Mouse (Mus musculus): ENCODE measurements around the gene Dnajb12. TPM values are rescaled to one million over a fixed set of nuclear protein-coding genes. Genes with fewer than 3 reads are reported as not detected.

Dnajb12 gene
- polyA plus RNA-seq, 1 experiment from 2014 or later, result 29.8 TPM

GRCm38 (mm10) chr10:59920810-59921681 is 41.7 kb downstream of the Dnajb12 start:
- peak; percentile 51; the same call in 1 of the 2 replicates for ATAC-seq (ENCODE audit: insufficient number of reproducible peaks, insufficient read depth, low FRiP score, low read depth)

GRCm38 (mm10) chr10:59923493-59923892 is 44.1 kb downstream of the Dnajb12 start:
- ATAC-seq (ENCODE audit: insufficient number of reproducible peaks, insufficient read depth, low FRiP score, low read depth), result no peak
- H3K4me1 ChIP-seq (ENCODE audit: control insufficient read depth, insufficient read depth, low read length), result peaks cover 34% of the 10 kb centered on the region
- H3K4me2 ChIP-seq (replicated peaks; ENCODE audit: low read depth, low read length), result no peak overlapping the region
- H3K27me3 ChIP-seq (ENCODE audit: control insufficient read depth, insufficient read depth, low read length), result no peaks in the 10 kb centered on the region
- no peak overlapping the region for H3K4me3 ChIP-seq (ENCODE audit: low read depth, low read length)
- no peak overlapping the region for H3K9ac ChIP-seq (replicated peaks; ENCODE audit: low read depth, low read length)
- no peaks in the 10 kb centered on the region for H3K9me3 ChIP-seq (ENCODE audit: control insufficient read depth, low read depth, low read length)
- H3K36me3 ChIP-seq (ENCODE audit: control insufficient read depth, insufficient read depth, low read length), result no peaks in the 10 kb centered on the region
- WGBS, result 78% methylated on average over 2 of the region's 2 CpGs
- H3K27ac ChIP-seq (ENCODE audit: low read length), result no peak overlapping the region

More at GRCm38 (mm10) chr10:59920810-59921681, 41.7 kb downstream of the Dnajb12 start:
- H3K27me3 ChIP-seq (ENCODE audit: control insufficient read depth, insufficient read depth, low read length), result no peaks in the 10 kb centered on the region
- H3K4me2 ChIP-seq (replicated peaks; ENCODE audit: low read depth, low read length), result peak overlapping the region; percentile 72
- H3K27ac ChIP-seq (ENCODE audit: low read length), result peak overlapping the region; percentile 66; the same call in 1 of the 2 replicates
- WGBS, result 3% methylated on average over 33 of the region's 33 CpGs
- H3K9me3 ChIP-seq (ENCODE audit: control insufficient read depth, low read depth, low read length), result no peaks in the 10 kb centered on the region
- no peaks in the 10 kb centered on the region for H3K36me3 ChIP-seq (ENCODE audit: control insufficient read depth, insufficient read depth, low read length)
- peak overlapping the region; percentile 25 for H3K4me3 ChIP-seq (ENCODE audit: low read depth, low read length)
- peak overlapping the region; percentile 53 for H3K9ac ChIP-seq (replicated peaks; ENCODE audit: low read depth, low read length)
- H3K4me1 ChIP-seq (ENCODE audit: control insufficient read depth, insufficient read depth, low read length), result peaks cover 43% of the 10 kb centered on the region

GRCm38 (mm10) chr10:59924305-59924704 is 44.9 kb downstream of the Dnajb12 start:
- H3K4me3 ChIP-seq (ENCODE audit: low read depth, low read length), result no peak overlapping the region
- no peak overlapping the region for H3K4me2 ChIP-seq (replicated peaks; ENCODE audit: low read depth, low read length)
- 30% methylated on average over 3 of the region's 3 CpGs for WGBS
- no peak overlapping the region for H3K9ac ChIP-seq (replicated peaks; ENCODE audit: low read depth, low read length)
- ATAC-seq (ENCODE audit: insufficient number of reproducible peaks, insufficient read depth, low FRiP score, low read depth), result peak; percentile 40; the same call in 1 of the 2 replicates
- H3K4me1 ChIP-seq (ENCODE audit: control insufficient read depth, insufficient read depth, low read length), result peaks cover 33% of the 10 kb centered on the region
- H3K27ac ChIP-seq (ENCODE audit: low read length), result no peak overlapping the region
- no peaks in the 10 kb centered on the region for H3K9me3 ChIP-seq (ENCODE audit: control insufficient read depth, low read depth, low read length)
- no peaks in the 10 kb centered on the region for H3K36me3 ChIP-seq (ENCODE audit: control insufficient read depth, insufficient read depth, low read length)
- no peaks in the 10 kb centered on the region for H3K27me3 ChIP-seq (ENCODE audit: control insufficient read depth, insufficient read depth, low read length)

GRCm38 (mm10) chr10:59929205-59929604 is 49.8 kb downstream of the Dnajb12 start:
- Histone ChIP-seq H3K27ac (ENCODE audit: low read length) (no peak overlapping the region), H3K27me3 (ENCODE audit: control insufficient read depth, insufficient read depth, low read length) (no peaks in the 10 kb centered on the region), H3K4me2 (replicated peaks; ENCODE audit: low read depth, low read length) (no peak overlapping the region), H3K9ac (replicated peaks; ENCODE audit: low read depth, low read length) (no peak overlapping the region), H3K36me3 (ENCODE audit: control insufficient read depth, insufficient read depth, low read length) (no peaks in the 10 kb centered on the region), H3K4me3 (ENCODE audit: low read depth, low read length) (no peak overlapping the region), H3K9me3 (ENCODE audit: control insufficient read depth, low read depth, low read length) (no peaks in the 10 kb centered on the region), H3K4me1 (ENCODE audit: control insufficient read depth, insufficient read depth, low read length) (0 out of 2 replicates have a peak, but pooled peaks cover 6% of the 10 kb centered on the region)
- ATAC-seq (ENCODE audit: insufficient number of reproducible peaks, insufficient read depth, low FRiP score, low read depth), result no peak
- 85% methylated on average over 7 of the region's 7 CpGs for WGBS

GRCm38 (mm10) chr10:59930996-59931395 is 51.6 kb downstream of the Dnajb12 start:
- Histone ChIP-seq H3K27ac (ENCODE audit: low read length) (peak overlapping the region; percentile 33; the same call in 1 of the 2 replicates), H3K9ac (replicated peaks; ENCODE audit: low read depth, low read length) (no peak overlapping the region), H3K9me3 (ENCODE audit: control insufficient read depth, low read depth, low read length) (no peaks in the 10 kb centered on the region), H3K4me3 (ENCODE audit: low read depth, low read length) (no peak overlapping the region), H3K36me3 (ENCODE audit: control insufficient read depth, insufficient read depth, low read length) (no peaks in the 10 kb centered on the region), H3K4me2 (replicated peaks; ENCODE audit: low read depth, low read length) (no peak overlapping the region), H3K27me3 (ENCODE audit: control insufficient read depth, insufficient read depth, low read length) (no peaks in the 10 kb centered on the region), H3K4me1 (ENCODE audit: control insufficient read depth, insufficient read depth, low read length) (peaks cover 3% of the 10 kb centered on the region; the same call in 1 of the 2 replicates)
- peak; percentile 74; the same call in 1 of the 2 replicates for ATAC-seq (ENCODE audit: insufficient number of reproducible peaks, insufficient read depth, low FRiP score, low read depth)
- 29% methylated on average over 10 of the region's 10 CpGs for WGBS

GRCm38 (mm10) chr10:59932521-59932920 is 53.2 kb downstream of the Dnajb12 start:
- Histone ChIP-seq H3K27ac (ENCODE audit: low read length) (no peak overlapping the region), H3K27me3 (ENCODE audit: control insufficient read depth, insufficient read depth, low read length) (no peaks in the 10 kb centered on the region), H3K4me1 (ENCODE audit: control insufficient read depth, insufficient read depth, low read length) (peaks cover 6% of the 10 kb centered on the region; the same call in 1 of the 2 replicates), H3K36me3 (ENCODE audit: control insufficient read depth, insufficient read depth, low read length) (no peaks in the 10 kb centered on the region), H3K9me3 (ENCODE audit: control insufficient read depth, low read depth, low read length) (no peaks in the 10 kb centered on the region), H3K9ac (replicated peaks; ENCODE audit: low read depth, low read length) (no peak overlapping the region), H3K4me2 (replicated peaks; ENCODE audit: low read depth, low read length) (no peak overlapping the region), H3K4me3 (ENCODE audit: low read depth, low read length) (no peak overlapping the region)
- 79% methylated on average over 6 of the region's 6 CpGs for WGBS
- ATAC-seq (ENCODE audit: insufficient number of reproducible peaks, insufficient read depth, low FRiP score, low read depth), result no peak

GRCm38 (mm10) chr10:59934039-59934438 is 54.7 kb downstream of the Dnajb12 start:
- Histone ChIP-seq H3K4me2 (replicated peaks; ENCODE audit: low read depth, low read length) (no peak overlapping the region), H3K9ac (replicated peaks; ENCODE audit: low read depth, low read length) (no peak overlapping the region)
- WGBS, result 57% methylated on average over 3 of the region's 3 CpGs

GRCm38 (mm10) chr10:59936058-59936856 is 56.9 kb downstream of the Dnajb12 start:
- H3K27ac ChIP-seq (ENCODE audit: low read length), result no peak overlapping the region
- peak; percentile 39; the same call in 1 of the 2 replicates for ATAC-seq (ENCODE audit: insufficient number of reproducible peaks, insufficient read depth, low FRiP score, low read depth)
- H3K9ac ChIP-seq (replicated peaks; ENCODE audit: low read depth, low read length), result no peak overlapping the region
- WGBS, result 43% methylated on average over 8 of the region's 8 CpGs
- no peaks in the 10 kb centered on the region for H3K9me3 ChIP-seq (ENCODE audit: control insufficient read depth, low read depth, low read length)
- H3K4me2 ChIP-seq (replicated peaks; ENCODE audit: low read depth, low read length), result no peak overlapping the region
- H3K4me3 ChIP-seq (ENCODE audit: low read depth, low read length), result no peak overlapping the region
- no peaks in the 10 kb centered on the region for H3K36me3 ChIP-seq (ENCODE audit: control insufficient read depth, insufficient read depth, low read length)
- peaks cover 3% of the 10 kb centered on the region; the same call in 1 of the 2 replicates for H3K4me1 ChIP-seq (ENCODE audit: control insufficient read depth, insufficient read depth, low read length)
- H3K27me3 ChIP-seq (ENCODE audit: control insufficient read depth, insufficient read depth, low read length), result no peaks in the 10 kb centered on the region

More at GRCm38 (mm10) chr10:59934039-59934438, 54.7 kb downstream of the Dnajb12 start:
- no peak for ATAC-seq (ENCODE audit: insufficient number of reproducible peaks, insufficient read depth, low FRiP score, low read depth)
- Histone ChIP-seq H3K27ac (ENCODE audit: low read length) (no peak overlapping the region), H3K9me3 (ENCODE audit: control insufficient read depth, low read depth, low read length) (no peaks in the 10 kb centered on the region), H3K27me3 (ENCODE audit: control insufficient read depth, insufficient read depth, low read length) (no peaks in the 10 kb centered on the region), H3K4me3 (ENCODE audit: low read depth, low read length) (no peak overlapping the region), H3K4me1 (ENCODE audit: control insufficient read depth, insufficient read depth, low read length) (peaks cover 6% of the 10 kb centered on the region; the same call in 1 of the 2 replicates), H3K36me3 (ENCODE audit: control insufficient read depth, insufficient read depth, low read length) (no peaks in the 10 kb centered on the region)

Measured in stomach, embryonic 14.5 days (tissue).